Mouse (Mus musculus) hindlimb bud, embryonic 11.5 days (tissue): ENCODE measurements around the gene Arhgef10l.

ENCODE experiments used
- DNase-seq: peaks from one replicate; pipeline ENCODE4 v3.0.0-alpha.2; 2012; ENCODE audit warnings: low read depth, low spot score; ENCODE audit errors: extremely low spot score

Arhgef10l gene

GRCm38 (mm10) chr4:140694551-140695060 lies 28.8 kb upstream of the Arhgef10l start:
- no peak for DNase-seq

DNA sequence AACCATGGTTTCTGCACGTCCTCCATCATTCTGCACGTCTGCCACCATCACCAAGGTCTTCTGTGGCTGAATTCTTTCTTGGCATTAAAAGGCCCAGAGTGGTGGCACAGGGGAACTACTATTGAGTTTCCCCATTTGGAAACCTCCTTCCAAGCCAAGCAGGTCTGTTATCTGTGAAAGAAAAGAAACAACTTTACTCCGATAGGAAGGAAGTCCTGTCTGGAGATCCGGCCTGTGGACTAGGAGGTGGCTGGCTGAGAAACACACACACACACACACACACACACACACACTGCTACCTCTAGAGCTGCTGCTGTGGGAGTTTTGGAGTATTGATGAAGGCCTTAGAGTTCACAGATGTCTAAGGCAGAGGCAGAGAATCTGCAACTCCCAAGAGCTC lies 27.7 kb upstream of the Arhgef10l start:
- DNase-seq: no peak

- DNase-seq: no peak
Measured at GRCm38 (mm10) chr4:140691481-140691880, 25.7 kb upstream of the Arhgef10l start.

GRCm38 (mm10) chr4:140689873-140690655 lies 24.3 kb upstream of the Arhgef10l start:
- DNase-seq: no peak

DNA sequence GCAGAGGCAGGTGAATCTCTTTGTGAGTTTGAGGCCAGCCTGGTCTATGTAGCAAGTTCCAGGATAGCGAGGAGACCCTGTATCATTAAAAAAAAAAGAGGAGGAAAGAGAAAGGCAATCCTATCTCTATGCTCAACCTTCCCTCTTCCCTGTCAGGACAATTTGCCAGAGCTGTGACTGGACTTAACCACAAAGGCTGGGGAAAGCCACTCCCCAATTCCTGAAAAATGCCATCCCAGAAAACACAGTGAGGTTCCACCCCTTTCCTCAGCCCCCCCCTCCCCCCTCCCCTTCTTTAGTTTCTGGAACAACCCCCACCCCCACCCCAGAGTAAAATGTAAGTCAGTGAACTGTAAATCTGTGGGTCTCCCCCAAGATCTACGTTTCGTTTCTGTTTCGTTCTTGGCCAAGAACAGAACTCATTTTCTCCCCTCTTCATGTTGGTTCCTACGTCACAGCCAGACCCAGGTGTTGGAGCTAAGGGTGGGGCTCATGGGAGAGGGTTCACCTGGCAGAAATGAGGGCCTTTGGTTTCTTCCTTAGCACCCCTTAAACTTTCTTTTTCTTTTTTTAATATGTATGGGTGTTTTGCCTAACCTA lies 23.1 kb upstream of the Arhgef10l start:
- no peak for DNase-seq

DNA sequence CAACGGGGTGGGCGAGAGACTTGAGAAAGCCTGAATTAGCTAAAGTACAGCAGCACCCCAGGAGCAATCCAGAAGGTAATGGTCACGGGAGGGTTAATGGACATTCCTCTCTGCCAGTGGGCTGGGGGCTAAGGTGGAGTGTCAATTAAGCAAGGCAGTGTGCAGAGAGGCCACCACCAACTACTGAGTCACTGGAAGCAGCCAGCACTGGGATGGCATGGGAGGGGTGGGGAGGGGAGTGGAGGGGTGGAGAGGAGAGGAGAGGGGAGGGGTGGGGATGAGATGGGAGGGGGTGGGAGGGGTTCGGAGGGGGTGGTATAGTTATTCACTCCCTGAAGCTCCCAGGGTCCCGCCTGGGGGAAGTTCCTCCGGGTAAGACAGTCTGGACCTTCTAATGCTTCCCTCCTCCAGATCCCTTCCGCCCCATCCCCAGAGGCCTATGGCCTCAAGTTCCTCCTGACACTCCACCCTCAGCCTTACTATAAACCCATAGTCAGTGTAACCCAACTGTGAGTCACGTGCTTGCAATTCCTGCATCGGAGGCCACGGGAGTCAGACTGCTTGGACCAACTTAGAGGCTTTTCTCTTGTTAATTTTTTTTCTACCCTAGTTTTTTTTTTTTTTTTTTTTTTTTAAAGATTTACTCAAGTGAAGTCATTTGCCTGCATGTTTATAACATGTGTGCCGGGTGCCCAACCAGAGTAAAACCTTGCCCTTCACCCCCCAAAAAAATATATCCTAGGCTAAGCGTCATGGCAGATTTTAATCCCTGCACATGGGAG lies 22.4 kb upstream of the Arhgef10l start:
- DNase-seq: no peak

DNA sequence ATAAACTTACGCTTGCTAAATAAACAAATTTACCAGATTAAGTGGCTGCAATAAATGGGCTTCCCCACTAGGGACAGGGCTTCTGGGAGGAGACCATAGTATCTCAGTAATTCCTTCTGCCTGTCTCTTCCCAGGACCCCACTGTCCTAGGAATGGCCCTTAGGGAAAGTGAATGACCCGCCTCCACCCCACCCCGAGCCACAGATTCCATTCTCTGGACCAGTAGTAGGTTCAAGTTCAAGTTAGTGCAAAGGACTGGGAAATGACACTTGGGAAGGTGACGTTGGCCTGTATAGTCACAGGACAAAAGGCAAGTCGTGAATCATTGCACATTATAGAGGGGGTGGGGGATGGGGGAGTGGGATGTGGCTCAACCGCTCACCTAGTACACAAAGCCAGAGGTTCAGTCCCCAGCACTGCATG lies 19.1 kb upstream of the Arhgef10l start:
- no peak for DNase-seq

GRCm38 (mm10) chr4:140684141-140684871 lies 18.5 kb upstream of the Arhgef10l start:
- no peak for DNase-seq

DNA sequence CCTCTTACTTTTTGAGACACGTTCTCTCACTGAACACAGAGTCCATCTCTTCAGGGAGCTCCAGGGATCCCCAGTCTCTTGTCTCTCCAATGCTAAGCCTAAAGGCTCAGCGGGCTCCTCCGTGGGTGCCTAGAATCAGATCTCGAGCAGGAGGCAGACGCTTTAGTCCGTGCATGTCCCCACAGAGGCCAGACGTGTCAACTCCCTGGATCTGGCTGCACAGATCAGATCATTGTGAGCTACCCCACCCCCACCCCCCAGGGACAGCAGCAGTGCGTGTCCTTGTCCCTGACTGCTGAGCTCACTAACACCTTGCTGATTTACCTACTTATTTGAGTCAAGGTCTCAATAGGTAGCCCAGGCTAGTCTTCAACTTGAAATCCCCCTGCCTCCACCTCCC lies 17.8 kb upstream of the Arhgef10l start:
- DNase-seq: no peak

DNA sequence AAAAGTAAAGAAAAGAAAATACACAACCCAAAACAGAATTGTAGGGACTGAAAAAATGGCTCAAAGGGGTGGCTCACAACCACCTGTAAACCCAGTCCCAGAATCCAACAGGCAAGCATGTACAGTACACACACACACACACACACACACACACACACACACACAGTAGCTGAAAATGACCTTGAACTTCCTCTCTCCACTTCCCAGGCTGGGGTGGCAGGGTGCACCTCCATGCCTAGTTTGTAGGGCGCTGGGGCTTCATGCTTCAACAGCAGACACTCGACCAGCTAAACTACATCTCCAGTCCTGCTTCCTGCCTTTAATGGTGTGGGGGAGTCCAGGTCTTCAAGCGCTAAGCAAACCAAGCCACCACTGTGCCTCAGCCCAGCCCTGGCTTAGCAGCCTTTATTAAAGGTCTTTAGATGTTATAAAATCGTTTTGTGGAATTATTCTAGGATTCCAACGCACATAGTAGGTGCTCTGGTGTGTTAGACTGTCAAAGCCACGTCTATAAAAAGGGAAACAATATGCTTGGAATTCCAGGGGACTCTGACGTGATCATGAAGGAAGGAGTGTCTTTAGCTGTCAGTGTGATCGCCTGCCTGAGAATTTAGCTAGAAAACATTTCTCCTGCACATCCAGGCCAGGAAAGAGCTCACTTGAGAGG lies 15.1 kb upstream of the Arhgef10l start:
- no peak for DNase-seq

GRCm38 (mm10) chr4:140679723-140680380 lies 14.0 kb upstream of the Arhgef10l start:
- no peak for DNase-seq

- no peak for DNase-seq
Measured at GRCm38 (mm10) chr4:140679038-140679437, 13.2 kb upstream of the Arhgef10l start.

GRCm38 (mm10) chr4:140674345-140674926 lies 8.6 kb upstream of the Arhgef10l start:
- DNase-seq: peak; percentile 31

DNA sequence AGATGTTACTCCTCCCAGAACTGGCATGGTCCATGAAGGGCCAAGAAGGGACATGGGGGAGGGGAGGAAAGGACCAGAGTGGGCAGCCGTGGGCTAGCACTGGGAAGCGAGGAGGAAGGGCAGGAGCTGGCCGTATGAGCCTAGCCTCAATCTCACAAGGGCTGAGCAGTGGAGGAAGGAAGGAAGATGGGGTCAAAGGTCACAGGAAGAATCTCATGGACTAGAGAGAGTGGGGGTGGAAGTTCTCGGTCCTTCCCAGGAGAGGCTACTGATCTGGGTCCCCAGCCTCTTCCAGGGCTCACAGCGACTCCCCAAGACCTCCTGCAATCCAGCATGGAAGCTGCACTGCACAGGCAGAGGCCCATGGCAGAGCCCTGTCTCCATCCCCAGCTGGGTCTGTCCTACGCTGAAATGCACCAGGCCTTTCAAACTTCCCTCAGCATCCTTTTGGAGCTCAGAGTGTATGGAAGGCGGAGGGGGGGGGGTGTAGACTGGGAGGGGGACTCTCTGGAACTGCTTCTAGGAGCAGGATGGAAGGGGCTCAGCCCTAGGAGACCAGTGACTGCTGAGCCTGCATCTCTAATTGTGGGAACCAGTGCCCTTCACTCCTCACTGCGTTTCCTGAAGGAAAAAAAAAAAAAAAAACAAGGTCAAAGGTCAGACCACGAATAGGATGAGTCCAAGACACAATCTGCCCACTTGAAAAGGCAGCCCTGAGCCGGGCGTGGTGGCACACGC lies 7.9 kb upstream of the Arhgef10l start:
- DNase-seq: no peak

DNA sequence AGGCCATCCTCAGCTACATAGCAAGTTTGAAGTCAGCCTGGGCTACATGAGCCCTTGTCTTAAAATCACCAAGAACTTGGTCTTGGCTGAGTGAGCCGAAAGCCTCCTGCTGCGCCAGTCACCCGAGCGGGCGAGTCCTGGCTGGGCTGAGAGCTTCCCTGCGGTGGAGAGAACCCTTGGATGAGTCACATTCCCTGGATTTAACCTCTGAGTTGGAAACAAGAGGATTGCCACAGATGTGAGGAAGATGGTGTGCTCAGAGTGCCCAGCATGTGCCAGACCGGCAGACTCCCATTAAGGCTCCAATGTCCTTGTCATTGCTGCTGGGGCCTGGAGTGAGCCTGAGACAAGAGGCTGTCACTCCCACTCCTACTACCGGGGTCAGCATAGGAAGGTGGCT lies 2.0 kb upstream of the Arhgef10l start:
- DNase-seq: no peak

DNA sequence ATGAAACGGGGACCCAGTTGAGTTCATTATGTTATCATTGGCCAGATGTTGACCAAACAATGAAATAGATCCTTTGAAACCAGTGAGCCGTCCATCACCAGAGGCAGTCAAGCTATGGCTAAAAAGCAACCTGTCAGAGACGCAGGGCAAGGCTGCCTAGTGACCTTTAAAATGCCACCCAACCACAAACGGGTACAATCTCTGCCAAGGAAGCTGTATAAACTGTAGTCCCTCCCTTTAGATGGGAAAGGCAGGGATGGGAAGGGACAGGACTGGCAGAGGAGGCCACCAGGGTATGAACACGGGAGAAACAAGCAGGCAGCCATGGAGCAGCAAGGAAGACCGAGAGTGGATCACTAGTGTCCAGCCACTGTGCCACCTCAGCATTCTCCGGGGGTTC lies 759 bp downstream of the Arhgef10l start:
- DNase-seq: no peak

GRCm38 (mm10) chr4:140662882-140663585 lies 2.8 kb downstream of the Arhgef10l start:
- no peak for DNase-seq

- no peak for DNase-seq
Measured at GRCm38 (mm10) chr4:140662453-140662852, 3.4 kb downstream of the Arhgef10l start.
